Mouse (Mus musculus) brain, embryonic 18.5 days (tissue): ENCODE data around the gene Exoc3.

Experiments
- DNase-seq: peaks from one replicate; pipeline ENCODE4 v3.0.0-alpha.2; 2012; ENCODE audit warnings: low read depth, low spot score

Exoc3 gene

DNA sequence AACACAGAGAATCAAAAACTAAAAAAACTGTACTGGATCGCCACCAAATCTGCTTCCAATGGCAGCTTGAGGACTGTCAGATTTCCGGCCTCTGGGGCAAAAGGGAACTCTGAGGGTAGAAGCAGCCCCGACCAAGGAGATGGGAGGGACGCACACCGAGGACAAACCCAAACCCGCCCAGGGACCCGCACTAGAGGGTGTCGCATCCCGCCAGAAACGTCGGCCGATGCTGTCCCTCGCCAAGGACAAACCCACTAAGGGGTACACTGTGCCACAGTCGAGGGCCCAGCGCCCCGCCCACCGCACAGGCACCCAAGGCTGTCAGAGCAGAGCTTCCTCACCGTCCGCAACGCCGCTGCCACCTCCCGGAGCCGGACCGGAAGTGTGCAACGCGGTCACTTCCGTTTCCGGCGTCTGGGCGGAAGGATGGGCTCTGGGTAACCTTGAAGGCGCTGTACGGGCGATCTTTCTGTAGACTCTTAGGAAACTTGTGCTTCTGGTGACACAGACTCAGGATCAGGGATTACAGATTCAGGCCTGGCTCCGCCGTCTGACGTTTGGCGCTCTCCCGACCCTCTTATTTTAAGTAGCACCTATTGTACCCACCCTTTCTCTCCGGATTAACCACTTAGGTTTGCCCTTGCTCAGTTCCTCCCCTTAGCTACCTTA is at the start of gene Exoc3:
Gene Exoc3, minus strand, starts transcription at position 416 of the 669 bp plus-strand sequence.
- DNase-seq, result peak; percentile 66

- no peak for DNase-seq
Observed at GRCm38 (mm10) chr13:74246494-74246893, 38.0 kb upstream of the Exoc3 start.

- DNase-seq, result no peak
Observed at GRCm38 (mm10) chr13:74245899-74246231, 37.3 kb upstream of the Exoc3 start.

- peak; percentile 52 for DNase-seq
Observed at GRCm38 (mm10) chr13:74245214-74245898, 36.8 kb upstream of the Exoc3 start.

DNA sequence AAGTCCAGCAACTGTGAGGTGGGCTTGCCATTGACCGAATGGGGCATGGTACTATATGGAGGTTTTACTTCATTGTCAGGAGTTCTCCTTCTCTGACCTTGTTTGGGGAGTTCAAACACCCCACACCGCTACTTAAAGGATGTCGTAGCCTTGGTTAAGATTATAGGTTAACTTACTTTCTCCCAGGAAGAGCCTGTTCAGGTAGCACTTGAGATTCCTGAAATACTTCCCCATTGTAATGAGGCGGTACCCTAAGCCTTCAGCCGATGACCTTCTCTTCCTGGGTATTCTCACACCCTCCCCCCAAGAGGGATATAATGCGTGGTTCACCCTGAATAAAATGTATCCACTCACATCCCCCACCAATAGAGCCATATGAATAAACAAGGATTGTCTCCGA is 29.0 kb upstream of the Exoc3 start:
- DNase-seq, result no peak

- DNase-seq, result no peak
Observed at GRCm38 (mm10) chr13:74220659-74221058, 12.1 kb upstream of the Exoc3 start.

DNA sequence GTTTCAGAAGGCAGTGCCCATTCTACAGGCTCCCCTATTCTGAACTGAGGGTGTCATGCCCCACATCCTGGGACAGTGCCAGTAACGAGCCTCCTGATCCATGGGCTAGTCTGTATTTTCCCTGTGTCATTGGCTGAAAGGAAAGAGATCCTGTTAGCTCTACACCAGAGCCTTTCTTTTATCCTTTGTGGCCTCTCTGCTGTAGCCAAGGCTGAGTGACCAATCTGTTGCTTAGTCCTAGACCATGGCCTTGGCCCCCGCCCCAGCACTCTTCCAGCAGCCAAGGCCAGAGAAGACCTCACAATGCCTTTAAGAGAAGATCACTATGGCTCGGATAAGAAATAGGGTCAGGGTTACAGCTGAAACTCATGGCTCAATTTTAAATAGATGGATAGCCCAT is 9.9 kb upstream of the Exoc3 start:
- no peak for DNase-seq

DNA sequence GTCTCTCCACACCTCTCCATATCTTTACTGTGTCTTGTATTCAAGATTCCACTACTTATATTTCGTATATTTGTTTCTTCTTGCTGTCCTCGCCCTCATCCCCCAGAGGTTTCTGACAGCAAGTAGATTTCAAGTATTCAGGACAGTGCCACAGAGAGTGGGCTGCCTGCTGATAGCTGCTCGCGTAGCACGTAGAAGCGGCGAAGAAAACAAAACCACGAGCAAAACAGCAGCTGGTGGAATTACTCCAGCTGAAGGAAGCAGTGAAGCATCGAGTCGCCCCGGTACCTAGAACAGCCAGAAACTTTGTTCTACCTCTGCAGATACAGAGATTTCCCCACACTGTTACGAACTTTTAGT is 434 bp upstream of the Exoc3 start:
- DNase-seq, result peak; percentile 4

GRCm38 (mm10) chr13:74196451-74196850 is 12.1 kb downstream of the Exoc3 start:
- DNase-seq, result no peak

DNA sequence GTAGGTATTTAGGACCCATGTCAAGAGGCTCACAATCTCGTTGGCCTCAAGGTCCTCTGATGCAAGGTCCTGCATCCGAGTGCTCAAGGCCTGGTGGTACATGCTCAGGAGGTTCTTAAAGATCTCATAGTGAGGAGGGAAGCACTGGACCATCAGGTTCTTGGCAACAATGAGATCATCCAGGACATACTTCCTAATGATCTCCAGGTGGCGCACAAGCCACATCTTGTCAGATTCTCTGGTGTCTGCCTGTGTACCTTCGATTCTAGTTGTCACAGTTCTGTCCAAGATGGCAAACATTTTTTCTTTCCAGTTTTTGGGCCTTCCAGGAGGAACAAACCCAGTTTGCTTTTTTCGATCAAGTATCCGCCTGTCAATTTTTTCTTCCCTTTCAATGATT is 15.9 kb downstream of the Exoc3 start:
- no peak for DNase-seq

GRCm38 (mm10) chr13:74183011-74183695 is 25.4 kb downstream of the Exoc3 start:
- DNase-seq, result no peak

GRCm38 (mm10) chr13:74172036-74172435 is 36.5 kb downstream of the Exoc3 start:
- DNase-seq, result no peak

GRCm38 (mm10) chr13:74169446-74170164 is 38.9 kb downstream of the Exoc3 start:
- DNase-seq, result no peak

DNA sequence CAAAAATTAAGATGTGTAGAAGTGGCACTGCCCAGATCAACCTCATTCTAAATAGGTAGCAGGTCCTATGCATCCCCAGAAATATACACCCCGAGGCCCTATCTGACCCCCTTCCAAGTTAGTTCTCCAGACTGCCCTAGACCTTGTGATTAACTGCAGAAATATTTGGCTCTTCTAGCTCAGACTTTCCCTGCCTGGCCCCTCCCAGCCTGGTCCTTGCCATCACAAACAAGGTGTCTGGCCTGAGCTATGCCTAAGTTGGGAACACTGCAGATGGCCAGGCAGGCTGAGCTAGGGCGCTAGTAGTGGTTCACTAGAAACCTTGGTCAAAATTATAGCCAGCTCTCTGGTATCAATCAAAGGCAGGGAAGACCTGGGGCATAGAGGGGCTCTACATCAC is 41.0 kb downstream of the Exoc3 start:
- DNase-seq, result no peak

- no peak for DNase-seq
Observed at GRCm38 (mm10) chr13:74167057-74167413, 41.5 kb downstream of the Exoc3 start.

DNA sequence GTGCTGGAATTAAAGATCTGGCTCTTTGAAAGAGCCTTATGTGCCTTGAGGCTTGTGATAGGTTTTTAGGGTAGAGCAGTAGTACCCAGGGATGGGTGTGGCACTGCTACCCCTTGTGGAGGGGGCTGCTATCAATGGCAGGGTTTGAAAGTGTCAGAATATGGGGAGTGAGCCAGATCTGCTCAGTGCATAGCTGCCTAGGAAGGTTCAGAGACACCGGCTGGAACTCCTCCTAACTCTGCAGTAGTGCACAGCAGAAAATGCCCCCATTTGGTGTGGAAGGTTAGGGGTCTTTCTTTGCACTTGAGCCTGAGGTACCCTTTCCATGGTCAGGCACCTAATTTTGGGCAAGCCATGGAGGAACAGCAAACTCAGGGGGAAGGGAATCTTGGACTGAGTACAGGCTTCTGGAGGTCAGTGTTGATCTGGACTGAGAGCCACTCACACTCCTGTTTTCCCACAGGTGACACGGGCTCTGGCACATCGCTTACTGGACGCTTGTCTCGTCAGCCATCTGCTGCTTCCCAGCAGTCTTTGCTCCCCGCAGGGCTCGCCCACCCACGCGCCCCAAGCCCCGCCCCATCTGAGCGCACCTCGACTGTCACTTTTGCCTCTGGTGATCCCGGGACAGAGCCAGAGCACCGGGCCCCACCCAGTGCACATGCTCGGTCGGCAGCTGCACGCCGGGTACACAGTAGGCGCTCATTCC is 42.0 kb downstream of the Exoc3 start:
- DNase-seq, result peak; percentile 22

DNA sequence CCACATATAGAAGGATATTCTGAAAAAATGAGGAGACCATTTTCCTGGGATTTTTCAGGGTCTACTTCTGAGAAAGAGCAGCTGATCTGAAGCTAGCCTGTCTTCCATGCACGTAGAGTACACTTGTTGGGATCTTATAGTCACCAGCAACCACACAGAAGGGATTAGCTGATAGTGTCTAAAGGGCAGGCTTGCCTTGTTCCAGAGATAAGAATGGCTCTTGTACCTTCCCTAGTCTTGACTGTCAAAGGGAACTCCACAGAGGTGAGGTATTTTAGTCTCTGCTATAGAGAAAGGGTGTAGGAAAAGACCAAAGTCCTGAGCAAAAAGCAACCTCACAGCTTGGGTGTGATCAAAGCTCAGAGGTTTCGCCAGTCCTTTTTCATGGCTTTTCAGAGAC is 61.2 kb downstream of the Exoc3 start:
- DNase-seq, result no peak

- DNase-seq, result no peak
Observed at GRCm38 (mm10) chr13:74145983-74146622, 62.4 kb downstream of the Exoc3 start.

- no peak for DNase-seq
Observed at GRCm38 (mm10) chr13:74144120-74144884, 64.2 kb downstream of the Exoc3 start.

DNA sequence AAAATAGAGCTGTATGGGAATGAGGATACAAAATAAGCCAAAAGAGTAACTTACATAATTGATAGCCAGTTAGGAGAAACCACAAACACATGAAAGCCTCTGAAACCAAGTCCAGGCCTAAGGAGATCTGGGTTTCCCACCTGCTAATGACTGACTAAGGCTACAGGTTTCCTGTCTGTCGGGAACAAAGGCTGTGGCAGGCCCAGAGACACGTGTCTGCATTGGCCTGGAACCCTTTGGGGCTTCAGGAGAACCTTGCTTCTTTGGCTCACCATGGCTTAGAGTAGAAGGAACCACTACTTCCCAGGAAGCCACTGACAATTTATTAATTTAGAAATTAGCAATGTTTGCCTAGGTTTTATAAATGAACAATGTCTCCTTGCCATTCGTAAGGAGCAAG is 65.2 kb downstream of the Exoc3 start:
- DNase-seq, result no peak

- DNase-seq, result no peak
Observed at GRCm38 (mm10) chr13:74140793-74141192, 67.7 kb downstream of the Exoc3 start.
